Mouse (Mus musculus) liver, adult 2 months (tissue): ENCODE data around the gene Setd5.

Source experiments
- CTCF ChIP-seq: fragments of 200-500 bp; IDR thresholded peaks from 2 replicates; pipeline ENCODE4 v1.5.1; 2011; ENCODE audit warnings: low read depth, low read length, control low read depth
- POLR2A ChIP-seq: fragments of 200-500 bp; IDR thresholded peaks from 2 replicates; pipeline ENCODE4 v1.6.1; 2011; ENCODE audit warnings: low read length, control low read depth; ENCODE audit not compliant: insufficient read depth; ENCODE audit errors: extremely low read depth

- TF ChIP-seq CTCF (no peak), POLR2A (no peak)
These were observed 18.4 kb downstream of the Setd5 start for GRCm38 (mm10) chr6:113095547-113095946.
